Mouse (Mus musculus) frontal cortex, adult (tissue): Measurements from ENCODE around the gene Olfr324.
A peak's percentile ranks its signal among the peaks of the same experiment; 100 is the strongest.

Experiments
- ATAC-seq: cut with Nextera tagmentation; 2 replicates; pipeline ENCODE4 v1.9.2; 2017; ENCODE audit warnings: mild to moderate bottlenecking, moderate library complexity, mixed read lengths; ENCODE audit not compliant: low TSS enrichment

Gene Olfr324

DNA sequence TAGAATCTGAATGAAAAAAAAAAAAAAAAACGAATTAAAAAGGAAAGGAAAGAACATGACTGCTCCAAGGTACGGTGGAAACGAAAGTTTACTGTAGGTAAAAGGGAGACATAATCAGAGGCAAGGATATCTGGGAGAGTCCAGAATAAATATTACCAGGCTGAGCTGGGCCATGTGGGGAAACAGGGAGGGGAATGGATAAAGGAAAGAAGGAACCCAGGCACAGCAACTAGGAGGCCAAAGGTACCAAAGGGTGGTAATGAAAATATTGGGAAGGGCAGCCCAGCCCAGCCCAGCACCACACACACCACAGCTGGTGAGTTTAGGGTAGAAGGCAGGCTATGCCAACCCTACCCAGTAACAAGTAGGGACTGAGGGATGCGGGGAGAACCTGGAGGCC lies 40.0 kb downstream of the Olfr324 start:
- no peak for ATAC-seq

- ATAC-seq, result peak; percentile 62; the same call in 1 of the 2 replicates
These were observed 41.6 kb downstream of the Olfr324 start for GRCm38 (mm10) chr11:58636376-58636977.

GRCm38 (mm10) chr11:58638176-58638701 lies 43.3 kb downstream of the Olfr324 start:
- no peak for ATAC-seq

DNA sequence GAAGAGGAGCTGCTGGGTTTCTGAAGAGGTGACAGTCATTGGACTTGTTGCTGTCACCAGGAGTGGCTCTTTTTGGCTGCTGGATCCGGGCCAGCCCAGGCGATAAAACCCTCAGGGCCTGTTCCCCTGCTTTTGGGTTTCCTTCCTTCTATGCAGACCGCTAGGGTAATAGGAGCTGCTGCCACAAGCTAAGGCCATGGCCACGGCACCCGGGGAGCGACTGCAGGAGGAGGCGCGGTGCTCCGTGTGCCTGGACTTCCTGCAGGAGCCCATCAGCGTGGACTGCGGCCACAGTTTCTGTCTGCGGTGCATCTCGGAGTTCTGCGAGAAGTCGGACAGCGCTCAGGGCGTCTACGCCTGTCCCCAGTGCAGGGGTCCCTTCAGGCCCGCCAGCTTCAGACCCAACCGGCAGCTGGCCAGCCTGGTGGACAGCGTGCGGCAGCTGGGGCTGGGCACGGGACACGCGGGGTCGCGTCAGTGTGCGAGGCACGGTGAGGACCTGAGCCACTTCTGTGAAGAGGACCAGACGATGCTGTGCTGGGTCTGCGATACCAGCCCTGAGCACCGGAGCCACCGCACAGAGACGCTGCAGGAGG lies 45.5 kb downstream of the Olfr324 start, which contains the start of gene Trim58:
Gene Trim58, plus strand, starts transcription at position 194 of the 596 bp plus-strand sequence.
- ATAC-seq, result peak; percentile 34; the same call in 1 of the 2 replicates

DNA sequence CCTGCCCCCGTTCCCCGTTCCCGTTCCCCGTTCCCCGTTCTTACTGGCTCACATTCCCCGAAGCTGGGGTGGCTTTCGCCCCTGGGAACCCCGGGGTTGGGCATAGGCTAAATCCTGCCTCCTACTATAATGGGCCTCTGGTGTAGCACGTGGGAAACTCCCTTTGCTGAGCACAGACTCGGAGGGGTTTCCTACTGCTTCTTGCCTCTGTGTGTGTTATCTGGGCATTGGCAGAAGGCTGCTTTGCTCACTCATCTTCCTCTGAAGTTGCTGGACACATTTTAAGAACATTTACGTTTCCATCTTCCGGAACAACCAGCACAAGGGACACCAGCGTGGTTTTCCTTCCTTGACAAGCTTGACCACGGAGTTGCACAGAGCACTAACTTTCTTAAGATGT lies 46.1 kb downstream of the Olfr324 start:
- ATAC-seq, result no peak

- ATAC-seq, result no peak
These were observed 46.9 kb downstream of the Olfr324 start for GRCm38 (mm10) chr11:58641638-58642358.

GRCm38 (mm10) chr11:58643350-58643749 lies 48.4 kb downstream of the Olfr324 start:
- ATAC-seq, result peak; percentile 55
